Mouse (Mus musculus): ENCODE results near the gene Ipcef1. TPM values are rescaled to one million over a fixed set of nuclear protein-coding genes. Genes with fewer than 3 reads are reported as not detected.

Gene Ipcef1
- total and polyA plus RNA-seq, 3 experiments = 1.7 to 6.8 (median 4.1) TPM

- Histone ChIP-seq H3K4me1 (ENCODE audit: control insufficient read depth in 1 of 2, insufficient read depth in 2 of 2) (peaks cover 9 to 35% of the 10 kb centered on the region in 2 experiments), H3K9ac (ENCODE audit: insufficient read depth, low read depth) (no peak overlapping the region), H3K79me2 (replicated peaks; ENCODE audit: control insufficient read depth, extremely low read depth, insufficient read depth, poor library complexity, severe bottlenecking) (no peaks in the 10 kb centered on the region), H3K27ac (ENCODE audit: insufficient read depth, low read depth) (no peak overlapping the region), H3K4me3 (replicated peaks in 1 of 3; ENCODE audit: low read depth in 2 of 3, low read length in 2 of 3, poor library complexity in 1 of 3) (no peak overlapping the region), H3K9me3 (replicated peaks; ENCODE audit: low read length) (no peaks in the 10 kb centered on the region), H3K27me3 (replicated peaks) (no peaks in the 10 kb centered on the region), H3K36me3 (replicated peaks in 1 of 2; ENCODE audit: control insufficient read depth in 1 of 2, insufficient read depth in 1 of 2, low read length in 1 of 2) (no peaks in the 10 kb centered on the region), H3K4me2 (ENCODE audit: insufficient read depth, low read depth, poor library complexity, severe bottlenecking) (no peak overlapping the region)
- in situ Hi-C loops (cut with MboI; ENCODE audit: low pct_ligation_motif_present, low pct_unique_long_range_greater_than_20kb, low sequenced_read_pairs) = no loop called here
- dilution Hi-C loops (cut with MboI; ENCODE audit: extremely low pct_ligation_motif_present, extremely low pct_unique_long_range_greater_than_20kb, low sequenced_read_pairs) = no loop called here
- peak; percentile 59 for DNase-seq (ENCODE audit: extremely low read depth)
- no peak for TF ChIP-seq POLR2AphosphoS2 (IDR thresholded peaks at IDR 0.05; ENCODE audit: low read depth, low read length)
- TF ChIP-seq CHD1 (IDR thresholded peaks at IDR 0.05; ENCODE audit: low read depth, low read length) = no peak
- TF ChIP-seq CHD2 (IDR thresholded peaks at IDR 0.05; ENCODE audit: low read length) = no peak
- no peak for TF ChIP-seq UBTF (IDR thresholded peaks at IDR 0.05; ENCODE audit: low read depth, low read length)
- TF ChIP-seq RCOR1 (conservative IDR thresholded peaks at IDR 0.05; ENCODE audit: low read depth, low read length) = no peak; the same call in 1 of the 2 replicates
- TF ChIP-seq USF2 (conservative IDR thresholded peaks at IDR 0.05; ENCODE audit: low read depth, low read length) = no peak
- no peak for TF ChIP-seq MXI1 (IDR thresholded peaks at IDR 0.05; ENCODE audit: low read depth, low read length)
- no peak for TF ChIP-seq MAX (IDR thresholded peaks at IDR 0.05; ENCODE audit: low read length)
- no peak for TF ChIP-seq HCFC1 (IDR thresholded peaks at IDR 0.05; ENCODE audit: low read depth, low read length)
- no peak for TF ChIP-seq PAX5 (IDR thresholded peaks at IDR 0.05; ENCODE audit: low read length)
- TF ChIP-seq JUND (conservative IDR thresholded peaks at IDR 0.05; ENCODE audit: low read depth, low read length) = peak; percentile 95
- TF ChIP-seq USF1 (IDR thresholded peaks at IDR 0.05; ENCODE audit: low read depth, low read length) = no peak
- TF ChIP-seq MAZ (IDR thresholded peaks at IDR 0.05; ENCODE audit: low read depth, low read length) = no peak
- no peak for TF ChIP-seq E2F4 (IDR thresholded peaks at IDR 0.05; ENCODE audit: insufficient replicate concordance, low read depth, low read length)
- TF ChIP-seq MEF2A (IDR thresholded peaks at IDR 0.05; ENCODE audit: borderline replicate concordance, low read depth, low read length) = no peak
- TF ChIP-seq TCF12 (IDR thresholded peaks at IDR 0.05; ENCODE audit: low read depth, low read length) = no peak
- no peak for TF ChIP-seq TBP (conservative IDR thresholded peaks at IDR 0.05; ENCODE audit: low read depth, low read length)
- TF ChIP-seq ELF1 (IDR thresholded peaks at IDR 0.05; ENCODE audit: low read depth, low read length) = no peak
- TF ChIP-seq ZMIZ1 (IDR thresholded peaks at IDR 0.05; ENCODE audit: low read depth, low read length) = no peak
- TF ChIP-seq MAFK (IDR thresholded peaks at IDR 0.05; ENCODE audit: insufficient replicate concordance, low read length) = peak; percentile 82
- TF ChIP-seq CTCF (conservative IDR thresholded peaks at IDR 0.05 in 1 of 2, IDR thresholded peaks at IDR 0.05 in 1 of 2; ENCODE audit: low read depth in 2 of 2, low read length in 2 of 2) = no peak
- TF ChIP-seq IRF4 (IDR thresholded peaks at IDR 0.05; ENCODE audit: low read depth, low read length) = peak; percentile 92
- TF ChIP-seq POLR2A (IDR thresholded peaks at IDR 0.05; ENCODE audit: low read depth, low read length) = no peak
- peak; percentile 90 for TF ChIP-seq JUN (IDR thresholded peaks at IDR 0.05; ENCODE audit: insufficient read depth, low read depth, low read length)
- no peak for TF ChIP-seq KAT2A (IDR thresholded peaks at IDR 0.05; ENCODE audit: insufficient replicate concordance, low read length)
- no peak for TF ChIP-seq NRF1 (IDR thresholded peaks at IDR 0.05; ENCODE audit: low read depth, low read length)
- TF ChIP-seq ZC3H11A (IDR thresholded peaks at IDR 0.05; ENCODE audit: low read depth, low read length) = no peak
- TF ChIP-seq RAD21 (IDR thresholded peaks at IDR 0.05; ENCODE audit: low read depth, low read length) = no peak
- no peak for TF ChIP-seq NELFE (IDR thresholded peaks at IDR 0.05; ENCODE audit: low read depth, low read length)
- TF ChIP-seq BHLHE40 (IDR thresholded peaks at IDR 0.05; ENCODE audit: low read depth, low read length) = 0 out of 2 replicates have a peak, but pooled peaks have one; percentile 36
- TF ChIP-seq SMC3 (IDR thresholded peaks at IDR 0.05; ENCODE audit: low read depth, low read length) = no peak
- TF ChIP-seq ETS1 (conservative IDR thresholded peaks at IDR 0.05; ENCODE audit: low read depth, low read length) = peak; percentile 42; the same call in 1 of the 2 replicates
- TF ChIP-seq GABPA (IDR thresholded peaks at IDR 0.05; ENCODE audit: insufficient replicate concordance, low read depth, low read length) = no peak
- no peak for TF ChIP-seq ZKSCAN1 (IDR thresholded peaks at IDR 0.05; ENCODE audit: borderline replicate concordance, low read depth, low read length)
- TF ChIP-seq SIN3A (IDR thresholded peaks at IDR 0.05; ENCODE audit: low read length) = no peak
- TF ChIP-seq ZNF384 (IDR thresholded peaks at IDR 0.05; ENCODE audit: low read depth, low read length) = no peak
- TF ChIP-seq MYC (IDR thresholded peaks at IDR 0.05; ENCODE audit: low read depth, low read length) = no peak
- TF ChIP-seq EP300 (IDR thresholded peaks at IDR 0.05; ENCODE audit: low read length) = peak; percentile 94
Observed at GRCm38 (mm10) chr10:7041032-7041431, 11.2 kb downstream of the Ipcef1 start.

Data from CH12.LX (cell line).